Mouse (Mus musculus) C3H10T1/2 (cell line): ENCODE data around the gene Olfr243. TPM values are rescaled to one million over a fixed set of nuclear protein-coding genes. Genes with fewer than 3 reads are reported as not detected.

Experiments
- polyA plus RNA-seq, 2 experiments: library from polyadenylated mRNA; unstranded; fragments of >200 nt; fragmentation: generic; extraction: Trizol; gene quantifications; one replicate each; pipeline ENCODE4 v1.2.1; 2012; ENCODE audit warnings: missing spikeins in 2 of 2

Gene Olfr243
- not detected for polyA plus RNA-seq

GRCm38 (mm10) chr7:103714371-103714770 lies at the start of gene Olfr243:
Gene Olfr243, plus strand, starts transcription at chr7:103714671.

GRCm38 (mm10) chr7:103671091-103671490 lies 43.4 kb upstream of the Olfr243 start, which contains the start of gene Olfr624:
Gene Olfr624, minus strand, starts transcription at chr7:103671191.

GRCm38 (mm10) chr7:103682420-103682819 lies 32.1 kb upstream of the Olfr243 start, which contains the start of gene Olfr625-ps1:
Gene Olfr625-ps1, plus strand, starts transcription at chr7:103682720.

GRCm38 (mm10) chr7:103730074-103730473 lies 15.6 kb downstream of the Olfr243 start, which contains the start of gene Olfr628:
Gene Olfr628, plus strand, starts transcription at chr7:103730374.

GRCm38 (mm10) chr7:103744843-103745242 lies 30.4 kb downstream of the Olfr243 start, which contains the start of gene Olfr629:
Gene Olfr629, minus strand, starts transcription at chr7:103744943.

GRCm38 (mm10) chr7:103757233-103757632 lies 42.8 kb downstream of the Olfr243 start, which contains the start of gene Olfr630:
Gene Olfr630, minus strand, starts transcription at chr7:103757333.

Other genes with a start within 250 kb of the Olfr243 start
- gene Olfr608, start 244.8 kb upstream of the Olfr243 start, polyA plus RNA-seq = not detected
- not detected for gene Olfr609, start 216.6 kb upstream of the Olfr243 start, polyA plus RNA-seq
- gene Olfr610, start 202.5 kb upstream of the Olfr243 start, polyA plus RNA-seq = not detected
- gene Olfr611, start 193.8 kb upstream of the Olfr243 start, polyA plus RNA-seq = not detected
- gene Olfr612, start 172.0 kb upstream of the Olfr243 start, polyA plus RNA-seq = not detected
- not detected for gene Olfr613, start 166.6 kb upstream of the Olfr243 start, polyA plus RNA-seq
- gene Olfr615, start 158.6 kb upstream of the Olfr243 start, polyA plus RNA-seq = not detected
- not detected for gene Olfr616, start 145.5 kb upstream of the Olfr243 start, polyA plus RNA-seq
- not detected for gene Olfr617, start 141.6 kb upstream of the Olfr243 start, polyA plus RNA-seq
- gene Olfr618, start 124.6 kb upstream of the Olfr243 start, polyA plus RNA-seq = not detected
- not detected for gene Olfr619, start 114.1 kb upstream of the Olfr243 start, polyA plus RNA-seq
- not detected for gene Olfr620, start 102.1 kb upstream of the Olfr243 start, polyA plus RNA-seq
- not detected for gene Olfr622, start 72.0 kb upstream of the Olfr243 start, polyA plus RNA-seq
- gene Olfr623, start 51.0 kb upstream of the Olfr243 start, polyA plus RNA-seq = not detected
- gene Olfr624, start 43.5 kb upstream of the Olfr243 start, polyA plus RNA-seq = not detected
- not detected for gene Olfr625-ps1, start 32.0 kb upstream of the Olfr243 start, polyA plus RNA-seq
- gene Olfr628, start 15.7 kb downstream of the Olfr243 start, polyA plus RNA-seq = not detected
- gene Olfr629, start 30.3 kb downstream of the Olfr243 start, polyA plus RNA-seq = not detected
- gene Olfr630, start 42.7 kb downstream of the Olfr243 start, polyA plus RNA-seq = not detected
- not detected for gene Olfr69, start 56.9 kb downstream of the Olfr243 start, polyA plus RNA-seq
- gene Olfr68, start 65.0 kb downstream of the Olfr243 start, polyA plus RNA-seq = not detected
- not detected for gene Olfr67, start 77.2 kb downstream of the Olfr243 start, polyA plus RNA-seq
- not detected for gene Hbb-bt, start 99.3 kb downstream of the Olfr243 start, polyA plus RNA-seq
- not detected for gene Hbb-bs, start 113.4 kb downstream of the Olfr243 start, polyA plus RNA-seq
- not detected for gene Hbb-bh2, start 125.8 kb downstream of the Olfr243 start, polyA plus RNA-seq
- gene Hbb-bh1, start 128.5 kb downstream of the Olfr243 start, polyA plus RNA-seq = under 1 TPM; 0.08 to 0.97 TPM
- gene Hbb-y, start 138.5 kb downstream of the Olfr243 start, polyA plus RNA-seq = under 1 TPM in 1 of 2 experiments, not detected in 1; 0.06 TPM
- gene Olfr66, start 171.6 kb downstream of the Olfr243 start, polyA plus RNA-seq = not detected
- not detected for gene Olfr64, start 179.8 kb downstream of the Olfr243 start, polyA plus RNA-seq
- gene Olfr65, start 188.8 kb downstream of the Olfr243 start, polyA plus RNA-seq = under 1 TPM in 1 of 2 experiments, not detected in 1; 0.05 TPM
- not detected for gene Olfr631, start 214.2 kb downstream of the Olfr243 start, polyA plus RNA-seq
- not detected for gene Olfr632, start 219.7 kb downstream of the Olfr243 start, polyA plus RNA-seq
- gene Olfr633, start 229.8 kb downstream of the Olfr243 start, polyA plus RNA-seq = not detected